Mouse (Mus musculus) cerebellum, adult (tissue): ENCODE results near the gene Erc2.
A peak's percentile ranks its signal among the peaks of the same experiment; 100 is the strongest.

Experiments used
- ATAC-seq: cut with Nextera tagmentation; 2 replicates; pipeline ENCODE4 v1.9.2; 2017; ENCODE audit warnings: mild to moderate bottlenecking, moderate library complexity, mixed read lengths; ENCODE audit not compliant: insufficient number of reproducible peaks, low FRiP score, low TSS enrichment

Erc2 gene

DNA sequence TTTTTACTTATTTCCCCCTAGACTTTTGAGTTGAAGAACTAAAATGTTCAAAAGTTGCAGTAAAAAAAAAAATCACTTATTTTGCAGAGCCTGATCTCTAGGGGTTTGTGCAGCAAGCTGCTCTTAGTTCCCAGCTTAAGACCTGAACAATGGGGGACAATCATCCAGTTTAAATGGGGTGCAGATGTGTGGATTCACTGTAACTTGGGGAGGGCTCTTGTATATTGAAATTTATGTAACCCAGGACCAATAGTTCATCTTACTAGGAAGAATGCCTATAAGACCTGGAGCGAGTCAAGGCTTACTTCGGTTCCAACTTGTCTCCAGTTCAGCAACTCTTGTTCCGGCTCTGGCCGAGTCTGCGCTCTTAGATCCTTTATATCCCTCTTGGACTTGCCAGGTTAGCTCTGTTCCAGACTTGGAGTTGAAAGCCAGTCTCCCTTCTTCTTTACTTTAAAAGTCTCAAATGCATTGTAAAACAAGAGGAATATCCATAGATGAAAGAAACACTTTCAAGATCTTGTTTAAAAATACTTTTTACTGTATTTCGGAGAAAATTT, 136.9 kb downstream of the Erc2 start:
- ATAC-seq, result no peak

DNA sequence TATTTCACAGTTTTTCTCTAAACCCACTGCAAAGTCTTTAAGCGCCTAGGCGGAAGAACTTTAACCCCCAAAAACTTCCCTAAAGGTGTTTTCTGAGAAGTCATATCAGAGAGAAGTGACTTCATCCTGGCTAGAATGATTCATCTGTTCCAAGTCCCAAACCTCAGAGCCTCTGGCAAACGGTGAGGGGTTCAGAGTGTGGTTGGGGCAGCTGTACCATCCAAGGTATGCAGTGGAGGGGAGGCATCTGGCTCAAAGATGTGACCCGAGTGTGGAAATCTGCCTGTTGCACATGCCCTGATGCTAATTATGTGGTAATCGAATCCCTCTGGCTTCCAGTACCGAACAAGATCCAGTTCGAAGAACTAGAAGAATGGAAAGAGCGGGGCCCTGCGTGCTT, 137.8 kb downstream of the Erc2 start:
- ATAC-seq, result no peak

DNA sequence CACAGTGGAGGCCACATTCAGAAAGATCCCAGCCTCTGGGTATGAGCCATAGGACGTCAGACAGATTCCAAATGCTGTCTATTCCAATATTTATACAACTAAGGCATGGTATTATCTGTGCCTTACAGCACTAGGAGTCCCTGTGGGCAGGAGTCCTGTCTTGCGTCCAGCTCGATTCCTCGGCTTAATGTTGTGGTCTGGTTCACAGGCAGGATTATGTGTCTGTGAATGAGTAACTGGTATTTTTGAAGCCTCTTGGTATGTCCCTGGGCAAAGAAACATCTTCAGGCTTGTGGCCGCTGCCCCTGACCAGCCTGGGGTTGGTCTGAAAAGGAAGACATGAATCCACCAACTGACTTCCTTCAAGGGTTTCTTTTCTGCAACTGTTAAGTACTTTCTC, 153.1 kb downstream of the Erc2 start:
- no peak for ATAC-seq

DNA sequence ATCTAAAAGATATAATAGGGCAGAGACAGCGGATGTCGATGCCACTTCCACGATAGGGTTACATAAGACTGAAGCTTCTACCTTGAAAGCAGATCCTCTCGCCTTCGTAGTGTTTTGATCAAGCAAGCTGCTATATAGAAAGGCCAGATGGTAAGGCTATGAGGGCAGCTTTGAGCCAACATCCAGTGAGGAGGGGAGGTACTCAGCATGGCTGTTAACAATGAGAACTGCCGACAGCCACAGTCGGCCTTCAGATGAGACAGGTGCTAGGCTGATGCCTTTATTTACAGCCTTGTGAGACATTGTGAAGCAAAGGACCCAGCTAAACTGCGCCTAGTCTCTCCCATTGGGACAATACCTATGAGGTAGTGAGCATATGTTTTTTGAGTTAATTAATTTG, 156.3 kb downstream of the Erc2 start:
- peak; percentile 90 for ATAC-seq

DNA sequence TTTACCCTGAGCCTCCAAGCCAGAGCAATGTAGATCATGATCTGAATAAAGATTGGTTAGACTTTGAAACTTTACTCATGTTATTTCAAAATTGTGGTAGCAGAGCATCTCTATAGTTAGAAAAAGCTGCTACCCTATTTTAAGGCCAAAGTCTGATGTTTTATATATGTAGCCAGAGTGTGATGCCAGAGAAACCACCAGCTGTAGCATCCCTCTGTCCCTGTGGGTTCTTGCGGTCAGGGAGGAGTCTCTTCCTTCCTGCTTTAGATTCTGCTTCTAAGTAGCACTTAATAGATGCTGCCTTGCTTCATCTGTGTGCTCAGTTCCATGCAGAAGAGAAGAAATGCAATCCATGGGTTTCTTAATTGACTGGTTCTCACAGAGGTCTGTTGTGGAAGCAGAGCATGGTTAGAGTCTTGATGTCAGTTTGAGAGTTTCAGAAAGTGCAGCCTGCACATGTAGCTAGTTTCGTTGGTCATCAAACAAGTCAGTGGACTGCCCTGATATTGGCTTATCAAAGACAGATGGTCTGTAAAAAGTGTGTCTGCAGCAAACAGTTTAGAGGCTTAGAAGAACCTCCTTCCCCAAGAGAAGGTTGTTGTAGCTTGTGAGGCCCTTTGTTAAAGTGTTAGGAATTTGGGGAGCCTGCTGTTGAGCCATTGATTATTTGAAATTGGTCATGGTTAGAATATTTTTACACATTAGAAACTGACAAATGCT, 156.9 kb downstream of the Erc2 start:
- ATAC-seq, result no peak

DNA sequence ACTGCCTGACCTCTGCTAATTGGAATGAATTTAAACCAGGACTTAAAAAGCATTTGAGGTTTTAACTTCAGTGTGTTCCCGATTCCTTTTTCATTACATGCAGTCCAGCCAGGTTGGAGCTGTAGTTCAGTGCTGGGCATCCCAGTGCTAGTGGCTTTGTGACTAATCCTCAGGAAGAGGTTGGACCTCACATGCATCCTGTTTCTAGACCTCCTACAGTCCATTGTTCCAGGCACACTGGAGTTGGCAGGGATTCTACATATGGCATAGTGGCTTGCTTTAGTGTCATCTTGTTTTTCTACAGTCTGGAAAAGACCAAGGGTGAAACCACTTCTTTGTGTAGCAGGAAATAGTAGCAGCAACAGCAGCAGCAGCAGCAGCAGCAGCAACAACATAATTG, 159.0 kb downstream of the Erc2 start:
- ATAC-seq, result no peak

DNA sequence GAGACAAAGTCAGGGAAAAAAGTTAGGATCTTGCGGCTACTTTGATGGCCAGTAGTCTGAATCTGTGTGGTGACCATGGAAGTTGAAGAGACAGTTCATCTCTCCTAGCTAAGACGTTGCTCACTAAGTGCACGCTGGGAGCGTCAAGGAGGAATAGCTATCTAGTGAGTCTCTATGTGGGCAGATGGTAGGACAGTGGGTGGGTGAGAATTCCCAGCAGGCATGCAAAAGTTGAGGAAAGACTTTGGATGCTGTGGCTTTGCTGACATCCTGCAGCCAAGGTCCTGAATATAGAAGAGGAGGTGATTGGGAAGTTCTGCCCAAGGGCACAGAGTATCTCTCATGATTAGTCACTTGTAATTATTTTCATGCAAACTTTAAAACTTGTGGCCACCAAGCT, 162.6 kb downstream of the Erc2 start:
- ATAC-seq, result no peak

DNA sequence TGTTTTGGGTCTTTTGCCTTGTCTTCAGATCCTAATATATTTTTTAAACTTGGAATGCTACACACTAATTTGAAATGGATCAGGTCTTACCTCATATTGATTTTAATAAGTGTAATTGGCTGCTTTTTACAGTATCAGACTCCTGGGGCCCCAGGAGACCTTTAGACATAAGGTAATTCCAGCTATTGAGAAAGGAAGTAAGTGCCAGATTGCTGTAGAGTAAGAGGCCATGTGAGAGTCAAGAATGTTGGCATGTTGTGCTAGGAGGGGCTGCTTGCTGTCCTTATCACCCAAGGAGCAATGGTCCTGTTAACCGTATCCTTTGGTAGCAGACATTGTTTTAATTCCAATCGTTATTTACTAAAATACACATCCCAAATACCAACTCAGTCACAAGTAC, 163.3 kb downstream of the Erc2 start:
- ATAC-seq, result no peak

DNA sequence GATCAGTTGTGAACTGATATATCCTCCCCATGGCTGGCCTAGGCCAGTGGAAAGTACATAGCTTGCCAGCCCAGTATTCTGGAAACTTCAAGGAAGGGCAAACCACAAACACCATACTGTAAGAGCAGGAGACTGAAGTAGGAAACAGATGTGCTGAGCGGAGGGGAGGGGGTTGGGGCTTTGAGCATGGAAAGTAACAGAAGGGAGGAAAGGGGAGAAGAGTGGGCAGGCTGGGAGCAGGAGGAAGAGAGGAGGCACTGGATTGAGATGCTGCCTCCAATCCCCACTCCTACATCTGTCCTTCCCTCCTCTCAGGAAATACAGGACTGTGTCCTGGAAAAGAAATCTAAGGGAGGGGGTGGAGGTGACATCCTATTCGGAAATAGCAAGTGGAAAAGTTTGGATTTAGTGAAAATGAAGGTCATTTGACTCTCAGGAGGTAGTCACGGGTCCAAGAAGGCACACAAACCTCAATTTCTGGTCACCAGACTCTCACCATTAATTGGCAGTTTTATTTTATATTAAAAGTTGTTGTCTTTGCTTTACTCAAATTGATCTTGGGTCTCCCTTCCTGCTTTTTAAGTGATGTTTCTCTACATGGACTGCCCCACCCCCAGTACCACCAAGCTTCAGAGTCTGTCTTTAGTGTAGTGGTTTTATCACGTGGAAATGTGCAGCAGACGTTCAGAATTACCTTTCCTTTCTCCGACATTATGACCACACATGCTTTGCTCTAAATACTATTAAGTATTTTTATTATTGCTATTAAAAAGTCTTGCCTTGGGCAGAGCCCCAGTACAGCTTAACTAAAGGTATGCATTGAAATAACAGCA, 167.1 kb downstream of the Erc2 start:
- no peak for ATAC-seq

DNA sequence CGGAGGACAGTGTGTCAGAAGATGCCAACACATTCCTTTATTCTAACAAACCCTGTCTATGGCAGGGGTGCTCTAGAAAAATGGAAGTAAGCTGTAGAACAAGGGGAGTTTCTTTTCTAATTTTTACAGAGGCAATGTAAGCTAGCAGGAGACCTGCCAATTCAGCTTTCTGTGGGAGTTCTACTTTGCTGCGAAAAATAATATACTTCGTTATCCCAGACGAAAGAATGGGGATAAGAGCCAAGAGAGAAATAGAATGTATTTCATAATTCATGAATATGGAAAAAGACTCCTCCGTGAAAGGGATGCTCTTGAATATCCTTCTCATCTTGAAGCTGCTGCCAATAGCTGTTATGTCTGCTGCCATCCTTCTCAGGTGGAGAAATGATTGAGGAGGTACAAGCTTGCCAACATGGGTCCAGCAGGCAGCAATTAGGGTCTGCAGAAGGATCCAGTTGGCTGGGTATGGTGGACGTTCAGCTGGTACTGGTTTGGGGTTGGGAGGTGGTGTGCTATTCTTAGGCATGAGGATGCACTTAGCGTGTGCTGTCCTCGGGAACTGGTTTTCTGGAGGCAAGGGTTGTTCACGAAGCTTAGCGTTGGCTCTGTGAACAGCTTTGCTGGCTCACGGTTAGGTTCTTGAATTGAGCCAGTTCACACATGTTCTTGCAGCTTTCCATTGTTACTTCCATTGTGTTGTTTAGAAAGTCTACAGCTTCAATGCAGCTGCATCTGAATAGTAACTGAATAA, 176.1 kb downstream of the Erc2 start:
- no peak for ATAC-seq

DNA sequence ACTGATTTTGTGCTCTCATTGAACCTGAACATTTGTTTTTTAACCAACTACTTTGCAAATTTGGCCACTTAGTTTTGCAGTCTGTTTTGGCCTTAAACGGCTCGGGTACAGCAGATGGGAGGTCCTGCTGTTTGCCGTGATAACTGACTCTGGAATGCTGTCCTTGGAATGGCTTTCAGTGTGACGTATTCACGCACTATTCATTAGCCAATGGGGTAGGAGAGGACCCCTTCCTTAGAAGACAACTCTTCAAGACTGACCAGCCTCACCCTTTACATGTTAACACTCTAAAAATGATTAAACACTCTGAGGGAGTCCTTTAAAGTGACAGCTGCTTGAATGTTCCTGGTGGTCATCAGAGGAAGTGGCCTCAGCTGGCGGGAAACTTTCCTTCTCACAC, 178.5 kb downstream of the Erc2 start:
- no peak for ATAC-seq

DNA sequence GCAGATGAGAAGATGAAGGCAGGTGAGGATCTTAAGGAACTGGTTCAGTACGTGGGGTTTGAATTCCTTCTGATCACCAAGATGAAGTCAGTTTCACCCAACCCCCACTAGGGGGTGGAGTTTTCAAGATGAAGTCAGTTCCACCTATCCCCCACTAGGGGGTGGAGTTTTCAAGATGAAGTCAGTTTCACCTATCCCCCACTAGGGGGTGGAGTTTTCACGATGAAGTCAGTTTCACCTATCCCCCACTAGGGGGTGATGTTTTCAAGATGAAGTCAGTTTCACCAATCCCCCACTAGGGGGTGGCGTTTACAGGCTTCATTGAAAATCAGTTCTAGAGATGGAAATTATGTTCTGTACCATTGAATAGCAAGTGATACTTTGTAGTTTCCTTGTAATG, 181.7 kb downstream of the Erc2 start:
- no peak for ATAC-seq

DNA sequence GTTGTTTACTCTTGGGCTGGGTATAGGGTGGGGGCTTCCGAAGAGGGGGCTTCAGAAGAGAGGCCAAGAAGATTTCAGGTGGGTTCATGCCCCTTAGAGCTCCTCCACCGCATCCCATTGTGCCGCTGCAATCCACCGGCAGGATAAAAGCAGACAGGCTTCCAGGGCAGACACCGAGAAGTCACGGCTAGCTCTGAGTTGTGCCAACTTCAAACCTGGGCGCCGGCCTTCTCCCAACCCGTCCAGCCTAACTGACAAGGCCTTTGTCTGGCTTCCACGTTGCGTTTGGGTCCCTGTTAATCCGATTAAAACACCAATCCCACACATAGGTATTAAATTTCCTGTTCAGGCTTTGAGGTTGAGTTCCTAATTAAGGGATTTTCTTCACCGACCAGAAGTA, 182.8 kb downstream of the Erc2 start:
- no peak for ATAC-seq

DNA sequence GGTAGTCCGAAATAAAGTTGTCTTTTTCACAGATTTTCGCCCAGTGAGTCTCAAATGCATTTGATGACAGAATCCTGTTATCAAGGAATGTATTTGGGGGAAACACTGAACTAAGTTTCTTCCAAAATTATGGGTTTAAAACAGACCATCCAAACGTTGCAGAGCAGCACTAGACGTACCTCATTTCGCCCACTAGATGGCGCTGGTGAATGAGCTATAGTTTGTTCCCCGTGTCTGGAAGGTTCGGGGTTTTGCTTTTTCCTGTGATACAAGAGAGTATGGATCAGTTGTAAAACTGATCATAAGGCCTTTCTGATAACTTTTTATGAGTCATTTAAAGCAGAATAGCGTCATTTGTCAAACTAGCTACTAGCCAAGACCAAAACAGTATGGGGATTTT, 185.9 kb downstream of the Erc2 start:
- ATAC-seq, result peak; percentile 65; the same call in 1 of the 2 replicates

DNA sequence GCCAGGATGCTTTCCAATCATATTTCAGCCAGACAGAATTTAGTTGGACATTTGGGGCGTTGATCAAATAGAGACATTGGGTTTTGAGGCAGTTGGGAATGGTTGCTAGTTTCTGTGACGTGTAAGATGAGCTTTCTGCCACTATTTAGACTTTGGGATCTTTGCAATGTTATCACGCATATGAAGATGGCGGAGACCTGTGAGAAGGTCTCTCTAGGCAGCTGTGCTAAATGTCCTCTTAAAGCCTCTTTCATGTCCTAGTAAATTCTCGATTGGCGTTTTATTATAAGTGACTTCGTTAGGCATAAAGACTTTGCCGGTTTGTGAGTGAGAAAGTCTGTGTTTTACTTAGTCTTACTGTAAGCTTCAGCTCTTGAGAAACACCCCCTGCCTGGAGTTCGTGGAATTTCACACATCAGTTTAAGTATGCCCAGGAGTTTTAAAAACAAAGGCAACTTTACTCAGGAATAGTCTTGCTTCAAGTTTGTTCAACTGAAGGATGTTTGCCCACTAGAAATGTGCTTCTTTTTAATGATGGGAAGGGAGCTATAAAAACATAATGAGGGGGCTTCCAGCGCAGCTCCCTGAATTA, 186.4 kb downstream of the Erc2 start:
- ATAC-seq, result no peak

DNA sequence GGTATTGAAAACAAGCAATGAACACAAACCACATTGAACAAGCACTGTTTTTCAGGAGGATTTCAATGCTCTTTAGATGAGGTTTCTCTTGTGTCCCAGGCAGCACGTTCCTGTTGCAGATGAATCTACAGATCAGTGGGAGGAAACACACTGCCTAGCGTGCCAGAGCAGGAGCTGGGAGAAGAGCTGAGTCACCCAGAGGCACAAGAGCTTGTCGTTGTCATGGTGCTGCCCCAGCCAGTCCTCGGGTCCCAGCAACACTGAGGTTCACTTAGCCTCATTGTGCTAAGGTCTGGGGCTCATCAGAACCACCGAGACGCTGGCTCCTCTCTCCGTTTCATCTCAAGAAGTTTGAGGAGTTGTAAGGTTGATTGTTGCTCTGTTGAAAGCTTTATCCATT, 188.6 kb downstream of the Erc2 start:
- ATAC-seq, result no peak

DNA sequence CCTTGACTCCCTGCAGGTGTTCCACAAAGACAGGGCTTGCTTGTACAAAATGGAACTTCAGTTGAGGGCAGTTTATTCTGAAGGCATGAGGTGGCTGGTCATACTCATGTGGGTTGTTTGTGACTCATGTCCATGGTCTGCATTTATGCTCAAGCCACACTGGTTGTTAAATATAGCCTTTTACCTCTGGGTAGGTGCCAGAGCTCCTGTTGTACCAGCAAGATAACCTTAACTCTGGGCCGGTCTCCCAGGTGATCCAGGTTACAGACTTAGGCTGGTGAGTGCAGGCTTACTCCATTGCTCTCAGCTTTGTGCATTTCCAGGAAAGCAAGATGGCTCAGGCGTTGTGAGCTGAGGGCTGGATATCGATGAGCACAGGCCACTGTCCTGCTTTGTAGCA, 189.4 kb downstream of the Erc2 start:
- no peak for ATAC-seq

DNA sequence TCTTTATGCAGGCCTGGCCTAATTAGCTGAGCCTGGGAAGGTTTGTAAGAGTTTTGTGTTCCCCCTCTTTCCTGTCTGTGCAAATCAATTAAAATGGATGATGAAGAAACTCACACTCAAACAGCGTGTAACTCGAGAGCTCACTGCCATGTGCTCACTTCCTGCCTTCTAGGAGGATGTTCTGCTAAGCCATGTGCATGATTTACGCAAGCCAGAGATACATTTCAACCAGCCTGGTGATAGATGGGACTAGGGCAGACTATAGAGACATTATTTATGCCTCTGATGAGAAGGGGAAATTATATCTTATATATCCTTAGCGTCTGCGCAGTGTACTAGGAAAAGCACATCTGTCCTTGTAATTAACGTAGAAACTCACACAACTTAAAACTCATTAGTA, 193.5 kb downstream of the Erc2 start:
- no peak for ATAC-seq

DNA sequence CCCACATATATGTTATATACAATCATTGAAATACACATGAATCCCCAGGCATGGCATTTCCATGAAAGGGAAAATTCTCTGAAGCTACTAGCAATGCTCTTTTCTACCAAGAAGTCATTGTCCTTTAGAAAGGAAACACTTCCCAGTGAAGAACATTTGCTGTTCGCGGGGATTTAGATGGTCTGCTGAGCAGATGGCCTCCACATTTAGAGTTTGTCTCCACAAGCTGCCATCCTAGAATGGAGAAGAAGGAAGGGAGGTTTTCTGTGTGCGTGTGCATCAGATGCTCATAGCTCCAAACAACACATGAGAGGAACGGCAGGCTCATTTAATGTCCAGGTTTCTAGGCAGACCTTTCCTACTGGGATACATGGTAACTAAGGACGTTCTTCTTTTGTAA, 196.8 kb downstream of the Erc2 start:
- no peak for ATAC-seq

DNA sequence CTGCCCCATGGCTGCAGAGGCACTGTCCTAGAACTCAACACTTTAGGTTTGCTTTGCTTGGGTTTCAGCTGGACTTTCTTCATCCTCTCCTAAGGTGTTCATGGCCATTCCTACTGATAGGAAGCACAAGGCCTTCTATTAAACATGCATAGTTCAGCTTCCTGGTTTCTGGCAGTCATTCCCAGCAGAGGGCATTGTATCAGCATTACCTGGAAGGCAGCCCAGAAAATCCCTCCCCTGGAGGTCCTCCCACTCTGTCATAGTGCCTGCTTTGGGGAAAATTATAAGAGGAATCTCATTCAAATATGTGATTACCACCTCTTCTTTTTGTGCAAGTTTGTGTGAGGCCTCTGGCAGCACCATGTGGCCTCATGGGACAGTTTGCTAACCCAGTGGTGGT, 199.6 kb downstream of the Erc2 start:
- peak; percentile 36; the same call in 1 of the 2 replicates for ATAC-seq

DNA sequence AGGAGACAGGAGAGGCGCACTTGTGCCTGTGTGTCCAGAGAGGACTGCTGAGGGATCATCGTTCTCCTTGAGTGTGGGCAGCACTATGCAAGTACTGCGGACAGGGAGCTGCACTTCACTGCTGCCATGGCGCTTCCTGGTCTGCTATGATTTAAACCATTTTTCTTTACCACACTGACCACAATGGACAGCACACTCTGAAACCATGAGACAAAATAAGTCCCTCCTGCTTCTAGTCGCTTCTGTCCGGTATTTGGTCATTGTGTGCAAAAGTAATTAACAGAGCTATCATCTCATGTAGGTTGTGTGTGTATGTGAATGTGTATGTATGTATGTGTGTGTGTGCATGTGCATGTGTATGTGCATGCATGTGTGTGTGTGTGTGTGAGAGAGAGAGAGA, 200.3 kb downstream of the Erc2 start:
- no peak for ATAC-seq
